Mouse (Mus musculus): Measurements from ENCODE around the gene Npl. TPM values are rescaled to one million over a fixed set of nuclear protein-coding genes. Genes with fewer than 3 reads are reported as not detected.

Npl gene
- total and polyA plus RNA-seq, 3 experiments, result 7.2 to 376 (median 111) TPM

GRCm38 (mm10) chr1:153496030-153496429 lies 53.8 kb downstream of the Npl start:
- DNase-seq (ENCODE audit: low spot score) (no peak), ATAC-seq (ENCODE audit: extremely low read depth, insufficient number of reproducible peaks, low FRiP score, poor library complexity, severe bottlenecking) (no peak)
- H3K36me3 ChIP-seq (replicated peaks), result no peaks in the 10 kb centered on the region
- no peak for TF ChIP-seq GATA2 (IDR thresholded peaks at IDR 0.05; ENCODE audit: borderline replicate concordance, low read depth, low read length)
- no peak for TF ChIP-seq CTCF (IDR thresholded peaks at IDR 0.05; ENCODE audit: low read depth, low read length)
- TF ChIP-seq TAL1 (conservative IDR thresholded peaks at IDR 0.05; ENCODE audit: low read depth, low read length), result no peak
- TF ChIP-seq POLR2AphosphoS5 (IDR thresholded peaks at IDR 0.05; ENCODE audit: insufficient replicate concordance, low read depth, low read length), result no peak
- TF ChIP-seq GATA1 (IDR thresholded peaks at IDR 0.05; ENCODE audit: borderline replicate concordance, low read length), result no peak
- peaks cover 3% of the 10 kb centered on the region; the same call in 1 of the 2 replicates for H3K27me3 ChIP-seq (ENCODE audit: insufficient read depth, low read length)
- H3K4me3 ChIP-seq (ENCODE audit: low read depth, low read length), result no peak overlapping the region
- peaks cover 21% of the 10 kb centered on the region for H3K4me1 ChIP-seq (ENCODE audit: insufficient read depth, low read depth, low read length)
- no peaks in the 10 kb centered on the region for H3K9me3 ChIP-seq (replicated peaks)

GRCm38 (mm10) chr1:153493931-153494330 lies 55.9 kb downstream of the Npl start:
- DNase-seq (ENCODE audit: low spot score) (no peak), ATAC-seq (ENCODE audit: extremely low read depth, insufficient number of reproducible peaks, low FRiP score, poor library complexity, severe bottlenecking) (no peak)
- no peaks in the 10 kb centered on the region for H3K9me3 ChIP-seq (replicated peaks)
- TF ChIP-seq TAL1 (conservative IDR thresholded peaks at IDR 0.05; ENCODE audit: low read depth, low read length) (no peak), GATA1 (IDR thresholded peaks at IDR 0.05; ENCODE audit: borderline replicate concordance, low read length) (no peak), CTCF (IDR thresholded peaks at IDR 0.05; ENCODE audit: low read depth, low read length) (no peak), GATA2 (IDR thresholded peaks at IDR 0.05; ENCODE audit: borderline replicate concordance, low read depth, low read length) (no peak), POLR2AphosphoS5 (IDR thresholded peaks at IDR 0.05; ENCODE audit: insufficient replicate concordance, low read depth, low read length) (no peak)
- no peaks in the 10 kb centered on the region for H3K36me3 ChIP-seq (replicated peaks)
- peaks cover 24% of the 10 kb centered on the region for H3K4me1 ChIP-seq (ENCODE audit: insufficient read depth, low read depth, low read length)
- H3K27me3 ChIP-seq (ENCODE audit: insufficient read depth, low read length), result peaks cover 3% of the 10 kb centered on the region; the same call in 1 of the 2 replicates
- no peak overlapping the region for H3K4me3 ChIP-seq (ENCODE audit: low read depth, low read length)

- Histone ChIP-seq H3K4me1 (ENCODE audit: insufficient read depth, low read depth, low read length) (peaks cover 30% of the 10 kb centered on the region), H3K9me3 (replicated peaks) (no peaks in the 10 kb centered on the region), H3K4me3 (ENCODE audit: low read depth, low read length) (no peak overlapping the region), H3K36me3 (replicated peaks) (no peaks in the 10 kb centered on the region), H3K27me3 (ENCODE audit: insufficient read depth, low read length) (peaks cover 3% of the 10 kb centered on the region; the same call in 1 of the 2 replicates)
- no peak for DNase-seq (ENCODE audit: low spot score)
- TF ChIP-seq TAL1 (conservative IDR thresholded peaks at IDR 0.05; ENCODE audit: low read depth, low read length), result no peak
- no peak for TF ChIP-seq POLR2AphosphoS5 (IDR thresholded peaks at IDR 0.05; ENCODE audit: insufficient replicate concordance, low read depth, low read length)
- TF ChIP-seq CTCF (IDR thresholded peaks at IDR 0.05; ENCODE audit: low read depth, low read length), result no peak
- TF ChIP-seq GATA2 (IDR thresholded peaks at IDR 0.05; ENCODE audit: borderline replicate concordance, low read depth, low read length), result no peak
- no peak; the same call in 1 of the 2 replicates for ATAC-seq (ENCODE audit: extremely low read depth, insufficient number of reproducible peaks, low FRiP score, poor library complexity, severe bottlenecking)
Observed at GRCm38 (mm10) chr1:153493338-153493737, 56.5 kb downstream of the Npl start.

GRCm38 (mm10) chr1:153491822-153492221 lies 58.0 kb downstream of the Npl start:
- no peaks in the 10 kb centered on the region for H3K9me3 ChIP-seq (replicated peaks)
- ATAC-seq (ENCODE audit: extremely low read depth, insufficient number of reproducible peaks, low FRiP score, poor library complexity, severe bottlenecking) (no peak), DNase-seq (ENCODE audit: low spot score) (no peak)
- H3K4me3 ChIP-seq (ENCODE audit: low read depth, low read length), result no peak overlapping the region
- H3K4me1 ChIP-seq (ENCODE audit: insufficient read depth, low read depth, low read length), result peaks cover 29% of the 10 kb centered on the region
- TF ChIP-seq TAL1 (conservative IDR thresholded peaks at IDR 0.05; ENCODE audit: low read depth, low read length), result no peak
- no peak for TF ChIP-seq CTCF (IDR thresholded peaks at IDR 0.05; ENCODE audit: low read depth, low read length)
- TF ChIP-seq GATA2 (IDR thresholded peaks at IDR 0.05; ENCODE audit: borderline replicate concordance, low read depth, low read length), result no peak
- TF ChIP-seq GATA1 (IDR thresholded peaks at IDR 0.05; ENCODE audit: borderline replicate concordance, low read length), result no peak
- no peak for TF ChIP-seq POLR2AphosphoS5 (IDR thresholded peaks at IDR 0.05; ENCODE audit: insufficient replicate concordance, low read depth, low read length)
- H3K36me3 ChIP-seq (replicated peaks), result no peaks in the 10 kb centered on the region
- H3K27me3 ChIP-seq (ENCODE audit: insufficient read depth, low read length), result peaks cover 3% of the 10 kb centered on the region; the same call in 1 of the 2 replicates

- peaks cover 3% of the 10 kb centered on the region; the same call in 1 of the 2 replicates for H3K27me3 ChIP-seq (ENCODE audit: insufficient read depth, low read length)
- no peaks in the 10 kb centered on the region for H3K36me3 ChIP-seq (replicated peaks)
- DNase-seq (ENCODE audit: low spot score) (no peak), ATAC-seq (ENCODE audit: extremely low read depth, insufficient number of reproducible peaks, low FRiP score, poor library complexity, severe bottlenecking) (no peak)
- TF ChIP-seq TAL1 (conservative IDR thresholded peaks at IDR 0.05; ENCODE audit: low read depth, low read length), result no peak
- TF ChIP-seq GATA2 (IDR thresholded peaks at IDR 0.05; ENCODE audit: borderline replicate concordance, low read depth, low read length), result no peak
- TF ChIP-seq POLR2AphosphoS5 (IDR thresholded peaks at IDR 0.05; ENCODE audit: insufficient replicate concordance, low read depth, low read length), result no peak
- no peak for TF ChIP-seq CTCF (IDR thresholded peaks at IDR 0.05; ENCODE audit: low read depth, low read length)
- no peak for TF ChIP-seq GATA1 (IDR thresholded peaks at IDR 0.05; ENCODE audit: borderline replicate concordance, low read length)
- peaks cover 29% of the 10 kb centered on the region for H3K4me1 ChIP-seq (ENCODE audit: insufficient read depth, low read depth, low read length)
- no peak overlapping the region for H3K4me3 ChIP-seq (ENCODE audit: low read depth, low read length)
- no peaks in the 10 kb centered on the region for H3K9me3 ChIP-seq (replicated peaks)
Observed at GRCm38 (mm10) chr1:153491345-153491744, 58.5 kb downstream of the Npl start.

- TF ChIP-seq TAL1 (conservative IDR thresholded peaks at IDR 0.05; ENCODE audit: low read depth, low read length) (no peak), GATA2 (IDR thresholded peaks at IDR 0.05; ENCODE audit: borderline replicate concordance, low read depth, low read length) (no peak), GATA1 (IDR thresholded peaks at IDR 0.05; ENCODE audit: borderline replicate concordance, low read length) (no peak), CTCF (IDR thresholded peaks at IDR 0.05; ENCODE audit: low read depth, low read length) (no peak)
- ATAC-seq (ENCODE audit: extremely low read depth, insufficient number of reproducible peaks, low FRiP score, poor library complexity, severe bottlenecking) (no peak), DNase-seq (ENCODE audit: low spot score) (no peak)
- Histone ChIP-seq H3K9me3 (replicated peaks) (no peaks in the 10 kb centered on the region), H3K4me3 (ENCODE audit: low read depth, low read length) (no peak overlapping the region), H3K36me3 (replicated peaks) (no peaks in the 10 kb centered on the region), H3K4me1 (ENCODE audit: insufficient read depth, low read depth, low read length) (peaks cover 35% of the 10 kb centered on the region), H3K27me3 (ENCODE audit: insufficient read depth, low read length) (peaks cover 3% of the 10 kb centered on the region; the same call in 1 of the 2 replicates)
Observed at GRCm38 (mm10) chr1:153489963-153490362, 59.9 kb downstream of the Npl start.

Data from G1E (cell line).